In genomic region chr3:65391222-65391783, GRCm38 (mm10) we compare ENCODE assay signal across 8 mouse cellular contexts. TPM values are rescaled to one million over a fixed set of nuclear protein-coding genes. Genes with fewer than 3 reads are reported as not detected.
DNase-seq lines count a peak whose midpoint lies in the region; ATAC-seq and TF ChIP-seq lines count a peak whose summit lies in the region.

No protein-coding gene starts in this region.

- peak overlapping the region; percentile 91 for H3K4me2 ChIP-seq in liver, embryonic 11.5 days
- peak overlapping the region; percentile 67 for H3K4me2 ChIP-seq in stomach, postnatal 0 days (replicated peaks; ENCODE audit: low read depth)

- H3K4me3 ChIP-seq in cerebellum, adult 2 months (replicated peaks; ENCODE audit: insufficient read depth, low read depth, low read length) = peak overlapping the region; percentile 72
- H3K4me3 ChIP-seq in liver, embryonic 11.5 days (ENCODE audit: low read depth, low read length) = peak overlapping the region; percentile 81
- peak overlapping the region; percentile 88 for H3K4me3 ChIP-seq in stomach, postnatal 0 days (ENCODE audit: low read depth, low read length)

- H3K9ac ChIP-seq in liver, embryonic 11.5 days (ENCODE audit: low read depth, low read length) = peak overlapping the region; percentile 73
- peak overlapping the region; percentile 93 for H3K9ac ChIP-seq in stomach, postnatal 0 days (ENCODE audit: low read length)

- H3K36me3 ChIP-seq in liver, embryonic 11.5 days (ENCODE audit: control insufficient read depth, insufficient read depth, low read length) = peaks cover 23% of the 10 kb centered on the region
- peaks cover 18% of the 10 kb centered on the region for H3K36me3 ChIP-seq in stomach, postnatal 0 days (ENCODE audit: control insufficient read depth, insufficient read depth, low read length)

- ATAC-seq in liver, embryonic 11.5 days (replicated peaks; ENCODE audit: low FRiP score) = no peak
- no peak for ATAC-seq in stomach, postnatal 0 days (ENCODE audit: low FRiP score, low TSS enrichment)

- no peaks in the 10 kb centered on the region for H3K27me3 ChIP-seq in cerebellum, adult 2 months (ENCODE audit: control insufficient read depth, insufficient read depth, low read length)
- no peaks in the 10 kb centered on the region for H3K27me3 ChIP-seq in liver, embryonic 11.5 days (replicated peaks; ENCODE audit: control insufficient read depth, insufficient read depth, low read length)
- H3K27me3 ChIP-seq in stomach, postnatal 0 days (ENCODE audit: control insufficient read depth, insufficient read depth, low read length) = no peaks in the 10 kb centered on the region

- no peaks in the 10 kb centered on the region for H3K9me3 ChIP-seq in liver, embryonic 11.5 days (ENCODE audit: control insufficient read depth, low read length)
- no peaks in the 10 kb centered on the region for H3K9me3 ChIP-seq in stomach, postnatal 0 days (ENCODE audit: control insufficient read depth, low read length)

- no peaks in the 10 kb centered on the region for H3K4me1 ChIP-seq in cerebellum, adult 2 months (ENCODE audit: control insufficient read depth, insufficient read depth, low read length)
- H3K4me1 ChIP-seq in liver, embryonic 11.5 days (replicated peaks; ENCODE audit: control insufficient read depth, insufficient read depth, low read length) = peaks cover 10% of the 10 kb centered on the region; the same call in 1 of the 2 replicates
- no peaks in the 10 kb centered on the region; the same call in 1 of the 2 replicates for H3K4me1 ChIP-seq in stomach, postnatal 0 days (replicated peaks; ENCODE audit: control insufficient read depth, insufficient read depth)

- WGBS in cerebellum, adult 2 months = 39% methylated on average over 6 of the region's 6 CpGs
- WGBS in liver, embryonic 11.5 days = 36% methylated on average over 6 of the region's 6 CpGs
- WGBS in stomach, postnatal 0 days = 19% methylated on average over 6 of the region's 6 CpGs

- TF ChIP-seq POLR2A in cerebellum, adult 2 months (IDR thresholded peaks at IDR 0.05; ENCODE audit: borderline replicate concordance, insufficient read depth, low read length) = no peak

- no peak for DNase-seq in cerebellum, adult 2 months
- DNase-seq in cerebellum, adult 9-10 months = no peak
- DNase-seq in retina, embryonic 14.5 days (ENCODE audit: low spot score) = peak; percentile 3
- DNase-seq in retina, postnatal 1 day = no peak
- no peak for DNase-seq in liver, embryonic 11.5 days (ENCODE audit: low spot score)
- no peak for DNase-seq in stomach, postnatal 0 days (ENCODE audit: low spot score)
- no peak for DNase-seq in urinary bladder, postnatal 4 days (ENCODE audit: low spot score in 2 of 2)
- DNase-seq in spleen, postnatal 10 days (ENCODE audit: low spot score in 2 of 2) = no peak

- no peak overlapping the region for H3K27ac ChIP-seq in cerebellum, adult 2 months (ENCODE audit: insufficient read depth, low read length)
- peak overlapping the region; percentile 41; the same call in 1 of the 2 replicates for H3K27ac ChIP-seq in liver, embryonic 11.5 days (ENCODE audit: low read depth, low read length)
- H3K27ac ChIP-seq in stomach, postnatal 0 days (replicated peaks) = no peak overlapping the region; the same call in 1 of the 2 replicates

- TF ChIP-seq EP300 in stomach, postnatal 0 days (optimal IDR thresholded peaks at IDR 0.05) = no peak

- TF ChIP-seq CTCF in cerebellum, adult 2 months (IDR thresholded peaks at IDR 0.05; ENCODE audit: borderline replicate concordance, insufficient read depth, low read depth, low read length) = no peak
- no peak for TF ChIP-seq CTCF in stomach, postnatal 0 days (IDR thresholded peaks at IDR 0.05; ENCODE audit: low read depth)

RNA-seq across cellular contexts. Expression of gene Ssr3, which starts 1.1 kb away (rescaled TPM):
- 91.6 and 92.7 TPM in 2 replicates for polyA plus RNA-seq in cerebellum, adult 2 months (2012; rRNA removed)
- 228 and 245 TPM in 2 replicates for polyA plus RNA-seq in liver, embryonic 11.5 days (2014; fragmentation: Nextera tagmentation; extraction: Ambion mirVana)
- 173 and 187 TPM in 2 replicates for polyA plus RNA-seq in stomach, postnatal 0 days (2015; fragmentation: Nextera tagmentation; extraction: Ambion mirVana)
